Mouse (Mus musculus): ENCODE measurements around the gene Vmn2r67. TPM values are rescaled to one million over a fixed set of nuclear protein-coding genes. Genes with fewer than 3 reads are reported as not detected.
"Not testable (repeated sequence)": the region's sequence is repeated elsewhere in the genome, so short reads cannot be mapped to it uniquely, and the experiment has no call there.

Gene Vmn2r67
- polyA plus RNA-seq (2014; fragmentation: Nextera tagmentation; extraction: Ambion mirVana), result not detected in 2 replicates

DNA sequence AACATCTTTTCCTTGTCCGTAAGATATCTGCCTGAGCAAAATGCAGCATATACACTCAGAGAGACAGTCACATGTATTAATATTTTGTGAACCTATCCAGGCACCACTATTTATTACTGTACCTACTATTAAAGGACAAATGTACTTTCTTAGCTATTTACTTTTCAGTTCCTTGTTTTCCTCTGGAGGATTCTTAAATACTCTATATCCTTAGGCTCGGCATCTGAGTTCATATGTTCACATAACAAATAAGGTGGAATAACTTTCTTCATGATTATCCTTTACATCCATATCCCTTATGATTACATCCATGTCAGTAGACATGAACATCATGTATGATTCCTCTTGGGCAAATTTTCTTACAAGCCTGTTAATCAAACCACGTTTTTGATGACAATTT lies at the start of gene Vmn2r67:
TSS of gene Vmn2r67 (minus strand) at position 101 of the 400 bp plus-strand sequence.
- no peak for ATAC-seq (ENCODE audit: low FRiP score)
- no peaks in the 10 kb centered on the region for H3K36me3 ChIP-seq (ENCODE audit: control insufficient read depth, insufficient read depth, low read length)
- DNase-seq (ENCODE audit: low spot score, missing footprints), result no peak
- WGBS, result 82% methylated on average over 3 of the region's 3 CpGs
- no peak within 1 kb of the TSS for H3K4me3 ChIP-seq (ENCODE audit: low read depth, low read length)
- no peak within 1 kb of the TSS for H3K9ac ChIP-seq (ENCODE audit: low read length)
- H3K9me3 ChIP-seq (ENCODE audit: control insufficient read depth, low read length), result no peaks in the 10 kb centered on the region
- H3K27ac ChIP-seq (ENCODE audit: low read depth, low read length), result no peak within 1 kb of the TSS
- no peak within 1 kb of the TSS for H3K4me2 ChIP-seq
- H3K27me3 ChIP-seq (ENCODE audit: control insufficient read depth, insufficient read depth, low read length), result no peaks in the 10 kb centered on the region
- no peaks in the 10 kb centered on the region for H3K4me1 ChIP-seq (ENCODE audit: control insufficient read depth, insufficient read depth, low read length)

DNA sequence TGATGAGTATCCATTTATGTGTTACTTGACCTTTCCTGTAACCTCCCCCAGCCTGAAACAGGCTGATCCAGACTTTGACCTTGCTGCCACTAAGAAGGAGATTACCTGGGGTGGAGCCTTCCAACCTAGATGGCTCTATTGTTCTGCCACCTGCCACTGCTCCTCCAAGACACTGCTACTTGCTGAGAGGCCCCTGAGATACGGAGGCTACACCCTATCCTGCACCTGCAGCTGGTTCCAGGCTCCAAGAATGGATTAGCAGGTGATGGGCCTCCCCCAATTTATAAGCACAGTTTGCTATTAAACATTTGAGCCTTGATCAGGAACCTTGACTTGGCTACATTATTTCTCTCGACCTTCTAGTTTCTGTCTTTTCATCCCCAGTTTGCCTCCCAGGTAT lies 51.3 kb downstream of the Vmn2r67 start:
- not testable (repeated sequence) for DNase-seq (ENCODE audit: low spot score, missing footprints); H3K9me3 ChIP-seq (ENCODE audit: control insufficient read depth, low read length); H3K27ac ChIP-seq (ENCODE audit: low read depth, low read length); H3K9ac ChIP-seq (ENCODE audit: low read length); H3K4me2 ChIP-seq; H3K27me3 ChIP-seq (ENCODE audit: control insufficient read depth, insufficient read depth, low read length); H3K4me3 ChIP-seq (ENCODE audit: low read depth, low read length); H3K36me3 ChIP-seq (ENCODE audit: control insufficient read depth, insufficient read depth, low read length); H3K4me1 ChIP-seq (ENCODE audit: control insufficient read depth, insufficient read depth, low read length); ATAC-seq (ENCODE audit: low FRiP score)
- WGBS, result 54% methylated on average over 2 of the region's 2 CpGs

Other genes starting within 250 kb of the Vmn2r67 start
- gene Vmn2r65, start 191.9 kb downstream of the Vmn2r67 start, polyA plus RNA-seq (2014; fragmentation: Nextera tagmentation; extraction: Ambion mirVana), result not detected in 2 replicates
- not detected in 2 replicates for gene Vmn2r66, start 143.7 kb downstream of the Vmn2r67 start, polyA plus RNA-seq (2014; fragmentation: Nextera tagmentation; extraction: Ambion mirVana)
- not detected in 2 replicates for gene Vmn2r68, start 81.8 kb upstream of the Vmn2r67 start, polyA plus RNA-seq (2014; fragmentation: Nextera tagmentation; extraction: Ambion mirVana)

Data from midbrain, embryonic 11.5 days (tissue).